Mouse (Mus musculus): ENCODE results near the gene Rspo1. TPM values are rescaled to one million over a fixed set of nuclear protein-coding genes. Genes with fewer than 3 reads are reported as not detected.

Gene Rspo1
- total and polyA plus RNA-seq, 3 experiments: 2.7 to 4.4 (median 3.9) TPM

GRCm38 (mm10) chr4:124970194-124970593 lies 16.0 kb upstream of the Rspo1 start:
- intact Hi-C loops (cut with DNase I): no loop called here
- Histone ChIP-seq H3K4me3 (no peak overlapping the region), H3K36me3 (ENCODE audit: control insufficient read depth, insufficient read depth, low read length) (no peaks in the 10 kb centered on the region), H3K9ac (ENCODE audit: low read depth, low read length) (no peak overlapping the region), H3K79me2 (replicated peaks; ENCODE audit: control insufficient read depth, insufficient read depth, low read length) (no peaks in the 10 kb centered on the region), H3K27ac (no peak overlapping the region), H3K4me1 (ENCODE audit: control insufficient read depth, insufficient read depth, low read length) (no peaks in the 10 kb centered on the region), H3K27me3 (ENCODE audit: control insufficient read depth, insufficient read depth, low read length) (no peaks in the 10 kb centered on the region)
- WGBS: 73% methylated on average over 11 of the region's 11 CpGs
- TF ChIP-seq CTCF (IDR thresholded peaks at IDR 0.05) (no peak), POLR2A (IDR thresholded peaks at IDR 0.05; ENCODE audit: insufficient read depth, low read depth, low read length) (no peak), EP300 (IDR thresholded peaks at IDR 0.05; ENCODE audit: insufficient read depth, low read depth, low read length) (no peak)
- DNase-seq: no peak

GRCm38 (mm10) chr4:124970677-124971076 lies 15.6 kb upstream of the Rspo1 start:
- intact Hi-C loops (cut with DNase I): no loop called here
- Histone ChIP-seq H3K4me3 (no peak overlapping the region), H3K79me2 (replicated peaks; ENCODE audit: control insufficient read depth, insufficient read depth, low read length) (no peaks in the 10 kb centered on the region), H3K9ac (ENCODE audit: low read depth, low read length) (no peak overlapping the region), H3K27me3 (ENCODE audit: control insufficient read depth, insufficient read depth, low read length) (no peaks in the 10 kb centered on the region), H3K27ac (no peak overlapping the region), H3K36me3 (ENCODE audit: control insufficient read depth, insufficient read depth, low read length) (no peaks in the 10 kb centered on the region), H3K4me1 (ENCODE audit: control insufficient read depth, insufficient read depth, low read length) (no peaks in the 10 kb centered on the region)
- WGBS: 46% methylated on average over 5 of the region's 5 CpGs
- DNase-seq: no peak
- no peak for TF ChIP-seq CTCF (IDR thresholded peaks at IDR 0.05)

GRCm38 (mm10) chr4:124971094-124971493 lies 15.1 kb upstream of the Rspo1 start:
- TF ChIP-seq POLR2A (IDR thresholded peaks at IDR 0.05; ENCODE audit: insufficient read depth, low read depth, low read length) (no peak), EP300 (IDR thresholded peaks at IDR 0.05; ENCODE audit: insufficient read depth, low read depth, low read length) (no peak)
- H3K9ac ChIP-seq (ENCODE audit: low read depth, low read length): no peak overlapping the region
- H3K27ac ChIP-seq: no peak overlapping the region
- 77% methylated on average over 8 of the region's 8 CpGs for WGBS
- no peak overlapping the region for H3K4me3 ChIP-seq
- H3K4me1 ChIP-seq (ENCODE audit: control insufficient read depth, insufficient read depth, low read length): no peaks in the 10 kb centered on the region
- H3K27me3 ChIP-seq (ENCODE audit: control insufficient read depth, insufficient read depth, low read length): no peaks in the 10 kb centered on the region
- intact Hi-C loops (cut with DNase I): no loop called here
- no peak for DNase-seq
- H3K79me2 ChIP-seq (replicated peaks; ENCODE audit: control insufficient read depth, insufficient read depth, low read length): no peaks in the 10 kb centered on the region
- no peaks in the 10 kb centered on the region for H3K36me3 ChIP-seq (ENCODE audit: control insufficient read depth, insufficient read depth, low read length)

GRCm38 (mm10) chr4:124972316-124972715 lies 13.9 kb upstream of the Rspo1 start:
- Histone ChIP-seq H3K27me3 (ENCODE audit: control insufficient read depth, insufficient read depth, low read length) (no peaks in the 10 kb centered on the region), H3K79me2 (replicated peaks; ENCODE audit: control insufficient read depth, insufficient read depth, low read length) (no peaks in the 10 kb centered on the region), H3K27ac (no peak overlapping the region), H3K9ac (ENCODE audit: low read depth, low read length) (no peak overlapping the region), H3K4me1 (ENCODE audit: control insufficient read depth, insufficient read depth, low read length) (no peaks in the 10 kb centered on the region), H3K4me3 (no peak overlapping the region), H3K36me3 (ENCODE audit: control insufficient read depth, insufficient read depth, low read length) (no peaks in the 10 kb centered on the region)
- 39% methylated on average over 9 of the region's 9 CpGs for WGBS
- TF ChIP-seq EP300 (IDR thresholded peaks at IDR 0.05; ENCODE audit: insufficient read depth, low read depth, low read length) (no peak), POLR2A (IDR thresholded peaks at IDR 0.05; ENCODE audit: insufficient read depth, low read depth, low read length) (no peak), CTCF (IDR thresholded peaks at IDR 0.05) (no peak)
- intact Hi-C loops (cut with DNase I): no loop called here
- DNase-seq: no peak

- H3K4me3 ChIP-seq: no peak overlapping the region
- intact Hi-C loops (cut with DNase I): no loop called here
- no peaks in the 10 kb centered on the region for H3K4me1 ChIP-seq (ENCODE audit: control insufficient read depth, insufficient read depth, low read length)
- no peaks in the 10 kb centered on the region for H3K79me2 ChIP-seq (replicated peaks; ENCODE audit: control insufficient read depth, insufficient read depth, low read length)
- H3K36me3 ChIP-seq (ENCODE audit: control insufficient read depth, insufficient read depth, low read length): no peaks in the 10 kb centered on the region
- 63% methylated on average over 2 of the region's 2 CpGs for WGBS
- H3K9ac ChIP-seq (ENCODE audit: low read depth, low read length): no peak overlapping the region
- no peak overlapping the region for H3K27ac ChIP-seq
- DNase-seq: no peak
- H3K27me3 ChIP-seq (ENCODE audit: control insufficient read depth, insufficient read depth, low read length): no peaks in the 10 kb centered on the region
- TF ChIP-seq CTCF (IDR thresholded peaks at IDR 0.05) (no peak), POLR2A (IDR thresholded peaks at IDR 0.05; ENCODE audit: insufficient read depth, low read depth, low read length) (no peak), EP300 (IDR thresholded peaks at IDR 0.05; ENCODE audit: insufficient read depth, low read depth, low read length) (no peak)
These were observed 12.9 kb upstream of the Rspo1 start for GRCm38 (mm10) chr4:124973296-124973695.

GRCm38 (mm10) chr4:124978201-124978600 lies 8.0 kb upstream of the Rspo1 start:
- TF ChIP-seq EP300 (IDR thresholded peaks at IDR 0.05; ENCODE audit: insufficient read depth, low read depth, low read length): no peak
- TF ChIP-seq CTCF (IDR thresholded peaks at IDR 0.05): no peak
- TF ChIP-seq POLR2A (IDR thresholded peaks at IDR 0.05; ENCODE audit: insufficient read depth, low read depth, low read length): no peak
- peaks cover 1% of the 10 kb centered on the region; the same call in 1 of the 2 replicates for H3K27me3 ChIP-seq (ENCODE audit: control insufficient read depth, insufficient read depth, low read length)
- H3K4me1 ChIP-seq (ENCODE audit: control insufficient read depth, insufficient read depth, low read length): no peaks in the 10 kb centered on the region

More at GRCm38 (mm10) chr4:124978201-124978600, 8.0 kb upstream of the Rspo1 start:
- intact Hi-C loops (cut with DNase I): no loop called here
- no peak overlapping the region for H3K4me3 ChIP-seq
- no peaks in the 10 kb centered on the region for H3K36me3 ChIP-seq (ENCODE audit: control insufficient read depth, insufficient read depth, low read length)
- DNase-seq: no peak
- no peak overlapping the region for H3K27ac ChIP-seq
- 27% methylated on average over 5 of the region's 5 CpGs for WGBS
- no peak overlapping the region for H3K9ac ChIP-seq (ENCODE audit: low read depth, low read length)
- H3K79me2 ChIP-seq (replicated peaks; ENCODE audit: control insufficient read depth, insufficient read depth, low read length): no peaks in the 10 kb centered on the region
